Mouse (Mus musculus): ENCODE measurements around the gene B130006D01Rik. TPM values are rescaled to one million over a fixed set of nuclear protein-coding genes. Genes with fewer than 3 reads are reported as not detected.
"Not testable (repeated sequence)": the region's sequence is repeated elsewhere in the genome, so short reads cannot be mapped to it uniquely, and the experiment has no call there.

Gene B130006D01Rik
- polyA plus RNA-seq, 1 experiment from 2014 or later = 0.31 TPM

- H3K9ac ChIP-seq (replicated peaks) = no peak overlapping the region
- ATAC-seq (no peak), DNase-seq (no peak)
- H3K27me3 ChIP-seq (ENCODE audit: insufficient read depth, low read length) = no peaks in the 10 kb centered on the region
- 63% methylated on average over 3 of the region's 3 CpGs for WGBS (ENCODE audit: insufficient replicate concordance)
- H3K27ac ChIP-seq (ENCODE audit: low read depth) = no peak overlapping the region
- peaks cover 11% of the 10 kb centered on the region for H3K4me1 ChIP-seq (ENCODE audit: insufficient read depth)
- no peaks in the 10 kb centered on the region for H3K36me3 ChIP-seq (replicated peaks; ENCODE audit: insufficient read depth, low read length)
- H3K4me2 ChIP-seq (ENCODE audit: low read depth, low read length) = no peak overlapping the region
- TF ChIP-seq EP300 (IDR thresholded peaks at IDR 0.05; ENCODE audit: low read depth) (no peak), CTCF (IDR thresholded peaks at IDR 0.05; ENCODE audit: low read depth) (no peak)
- H3K9me3 ChIP-seq (ENCODE audit: low read length) = no peaks in the 10 kb centered on the region
- no peak overlapping the region for H3K4me3 ChIP-seq (ENCODE audit: low read depth, low read length)
Measured at GRCm38 (mm10) chr11:95737811-95738210, 14.4 kb downstream of the B130006D01Rik start.

DNA sequence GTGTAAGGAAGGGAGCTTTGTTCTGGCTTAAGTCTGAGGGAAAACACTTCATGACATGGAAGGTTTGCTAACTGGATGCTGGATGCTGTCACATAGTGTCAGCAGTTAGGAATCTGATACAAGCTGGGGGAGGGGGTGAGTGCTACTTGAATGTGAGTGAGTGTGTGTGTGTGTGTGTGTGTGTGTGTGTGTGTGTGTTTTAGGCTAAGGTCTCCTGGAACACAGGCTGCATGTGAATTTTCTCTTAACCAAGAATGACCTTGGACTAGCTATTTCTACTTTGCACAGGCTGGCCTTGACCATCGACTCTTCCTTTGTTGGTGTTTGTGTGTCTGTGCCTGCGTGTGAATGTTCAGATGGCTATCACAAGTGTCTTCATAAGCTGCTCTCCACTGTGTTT, 21.1 kb downstream of the B130006D01Rik start:
- WGBS (ENCODE audit: insufficient replicate concordance) = 46% methylated on average over 2 of the region's 2 CpGs
- Histone ChIP-seq H3K4me2 (ENCODE audit: low read depth, low read length) (no peak overlapping the region), H3K27ac (ENCODE audit: low read depth) (0 out of 2 replicates have a peak overlapping the region, but pooled peaks have one; percentile 12), H3K4me3 (ENCODE audit: low read depth, low read length) (no peak overlapping the region), H3K4me1 (ENCODE audit: insufficient read depth) (peaks cover 8% of the 10 kb centered on the region), H3K36me3 (replicated peaks; ENCODE audit: insufficient read depth, low read length) (peaks cover 3% of the 10 kb centered on the region; the same call in 1 of the 2 replicates), H3K9ac (replicated peaks) (no peak overlapping the region), H3K27me3 (ENCODE audit: insufficient read depth, low read length) (no peaks in the 10 kb centered on the region), H3K9me3 (ENCODE audit: low read length) (no peaks in the 10 kb centered on the region)
- peak; percentile 56 for ATAC-seq
- TF ChIP-seq EP300 (IDR thresholded peaks at IDR 0.05; ENCODE audit: low read depth) (no peak), CTCF (IDR thresholded peaks at IDR 0.05; ENCODE audit: low read depth) (no peak)
- DNase-seq = peak; percentile 20

- DNase-seq = no peak
- peaks cover 13% of the 10 kb centered on the region for H3K36me3 ChIP-seq (replicated peaks; ENCODE audit: insufficient read depth, low read length)
- ATAC-seq = no peak
- H3K9ac ChIP-seq (replicated peaks) = no peak overlapping the region
- H3K4me2 ChIP-seq (ENCODE audit: low read depth, low read length) = no peak overlapping the region
- no peak overlapping the region for H3K27ac ChIP-seq (ENCODE audit: low read depth)
- no peak for TF ChIP-seq EP300 (IDR thresholded peaks at IDR 0.05; ENCODE audit: low read depth)
- TF ChIP-seq CTCF (IDR thresholded peaks at IDR 0.05; ENCODE audit: low read depth) = no peak
- no peaks in the 10 kb centered on the region for H3K9me3 ChIP-seq (ENCODE audit: low read length)
- H3K27me3 ChIP-seq (ENCODE audit: insufficient read depth, low read length) = no peaks in the 10 kb centered on the region
- peaks cover 8% of the 10 kb centered on the region for H3K4me1 ChIP-seq (ENCODE audit: insufficient read depth)
- 78% methylated on average over 4 of the region's 4 CpGs for WGBS (ENCODE audit: insufficient replicate concordance)
- no peak overlapping the region for H3K4me3 ChIP-seq (ENCODE audit: low read depth, low read length)
Measured at GRCm38 (mm10) chr11:95746821-95747220, 23.4 kb downstream of the B130006D01Rik start.

GRCm38 (mm10) chr11:95748331-95748730, 24.9 kb downstream of the B130006D01Rik start:
- Histone ChIP-seq H3K4me2 (ENCODE audit: low read depth, low read length) (no peak overlapping the region), H3K36me3 (replicated peaks; ENCODE audit: insufficient read depth, low read length) (peaks cover 25% of the 10 kb centered on the region), H3K4me1 (ENCODE audit: insufficient read depth) (peaks cover 8% of the 10 kb centered on the region), H3K4me3 (ENCODE audit: low read depth, low read length) (no peak overlapping the region), H3K9ac (replicated peaks) (no peak overlapping the region), H3K9me3 (ENCODE audit: low read length) (no peaks in the 10 kb centered on the region), H3K27me3 (ENCODE audit: insufficient read depth, low read length) (no peaks in the 10 kb centered on the region), H3K27ac (ENCODE audit: low read depth) (no peak overlapping the region)
- ATAC-seq (no peak), DNase-seq (no peak)
- TF ChIP-seq CTCF (IDR thresholded peaks at IDR 0.05; ENCODE audit: low read depth) = no peak
- 70% methylated on average over 5 of the region's 5 CpGs for WGBS (ENCODE audit: insufficient replicate concordance)

DNA sequence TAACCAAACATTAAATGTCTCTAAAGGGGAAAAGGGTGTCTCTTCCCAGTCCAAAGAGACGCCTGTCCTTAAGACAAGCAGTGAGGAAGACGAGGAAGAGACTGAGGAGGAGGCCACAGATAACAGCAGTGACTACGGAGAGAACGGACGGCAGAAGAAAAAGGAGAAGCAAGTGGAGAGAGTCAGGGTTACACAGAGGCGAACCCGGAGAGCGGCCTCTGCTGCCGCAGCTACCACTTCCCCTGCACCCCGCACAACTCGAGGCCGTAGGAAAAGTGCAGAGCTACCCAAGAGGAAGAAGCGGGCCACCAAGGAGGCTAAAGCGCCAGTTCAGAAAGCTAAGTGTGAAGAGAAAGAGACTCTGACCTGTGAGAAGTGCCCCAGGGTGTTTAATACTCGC, 26.2 kb downstream of the B130006D01Rik start:
- Histone ChIP-seq H3K36me3 (replicated peaks; ENCODE audit: insufficient read depth, low read length) (peaks cover 37% of the 10 kb centered on the region), H3K9ac (replicated peaks) (no peak overlapping the region), H3K4me1 (ENCODE audit: insufficient read depth) (peaks cover 6% of the 10 kb centered on the region), H3K4me2 (ENCODE audit: low read depth, low read length) (peak overlapping the region; percentile 20; the same call in 1 of the 2 replicates), H3K4me3 (ENCODE audit: low read depth, low read length) (no peak overlapping the region), H3K27me3 (ENCODE audit: insufficient read depth, low read length) (no peaks in the 10 kb centered on the region), H3K27ac (ENCODE audit: low read depth) (peak overlapping the region; percentile 69), H3K9me3 (ENCODE audit: low read length) (no peaks in the 10 kb centered on the region)
- no peak for ATAC-seq
- DNase-seq = peak; percentile 49
- TF ChIP-seq EP300 (IDR thresholded peaks at IDR 0.05; ENCODE audit: low read depth) (no peak), CTCF (IDR thresholded peaks at IDR 0.05; ENCODE audit: low read depth) (no peak)
- WGBS (ENCODE audit: insufficient replicate concordance) = 49% methylated on average over 15 of the region's 15 CpGs

- TF ChIP-seq EP300 (IDR thresholded peaks at IDR 0.05; ENCODE audit: low read depth) = peak; percentile 39; the same call in 1 of the 2 replicates
- peak; percentile 96 for TF ChIP-seq CTCF (IDR thresholded peaks at IDR 0.05; ENCODE audit: low read depth)
- ATAC-seq (peak; percentile 66), DNase-seq (peak; percentile 86)
- 0% methylated on average over 1 of the region's 1 CpGs for WGBS (ENCODE audit: insufficient replicate concordance)
- Histone ChIP-seq H3K36me3 (replicated peaks; ENCODE audit: insufficient read depth, low read length) (peaks cover 50% of the 10 kb centered on the region), H3K4me2 (ENCODE audit: low read depth, low read length) (no peak overlapping the region), H3K27me3 (ENCODE audit: insufficient read depth, low read length) (no peaks in the 10 kb centered on the region), H3K9ac (replicated peaks) (no peak overlapping the region), H3K9me3 (ENCODE audit: low read length) (no peaks in the 10 kb centered on the region), H3K27ac (ENCODE audit: low read depth) (no peak overlapping the region), H3K4me1 (ENCODE audit: insufficient read depth) (peaks cover 2% of the 10 kb centered on the region), H3K4me3 (ENCODE audit: low read depth, low read length) (no peak overlapping the region)
Measured at GRCm38 (mm10) chr11:95750995-95751394, 27.6 kb downstream of the B130006D01Rik start.

DNA sequence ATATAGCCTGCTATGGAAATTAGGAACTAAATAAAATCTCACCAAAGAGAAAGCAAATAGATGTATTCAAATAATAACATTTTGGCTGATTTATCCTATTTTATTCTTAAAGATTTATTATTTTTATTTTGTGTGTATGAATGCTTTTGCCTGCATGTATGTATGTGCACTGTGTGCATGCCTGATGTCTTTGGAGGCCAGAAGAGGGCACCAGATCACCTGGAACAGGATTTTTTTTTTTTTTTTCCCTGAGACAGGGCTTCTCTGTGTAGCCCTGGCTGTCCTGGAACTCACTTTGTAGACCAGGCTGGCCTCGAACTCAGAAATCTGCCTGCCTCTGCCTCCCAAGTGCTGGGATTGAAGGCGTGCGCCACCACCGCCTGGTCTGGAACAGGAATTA, 31.8 kb downstream of the B130006D01Rik start:
- H3K27me3 ChIP-seq (ENCODE audit: insufficient read depth, low read length); H3K27ac ChIP-seq (ENCODE audit: low read depth); H3K4me1 ChIP-seq (ENCODE audit: insufficient read depth); DNase-seq; H3K4me2 ChIP-seq (ENCODE audit: low read depth, low read length); ATAC-seq; H3K9me3 ChIP-seq (ENCODE audit: low read length); H3K4me3 ChIP-seq (ENCODE audit: low read depth, low read length); H3K9ac ChIP-seq (replicated peaks): not testable (repeated sequence)
- TF ChIP-seq CTCF (IDR thresholded peaks at IDR 0.05; ENCODE audit: low read depth) = peak; percentile 33
- peaks cover 50% of the 10 kb centered on the region for H3K36me3 ChIP-seq (replicated peaks; ENCODE audit: insufficient read depth, low read length)
- WGBS (ENCODE audit: insufficient replicate concordance) = 91% methylated on average over 4 of the region's 4 CpGs
